Mouse (Mus musculus): ENCODE measurements around the gene Tgm6.

Gene Tgm6

GRCm38 (mm10) chr2:130166311-130167214, 54.3 kb downstream of the Tgm6 start:
- Histone ChIP-seq H3K36me3 (ENCODE audit: insufficient read depth, low read length) (peaks cover 50% of the 10 kb centered on the region), H3K9me3 (ENCODE audit: low read length) (no peaks in the 10 kb centered on the region), H3K27me3 (ENCODE audit: insufficient read depth, low read length) (no peaks in the 10 kb centered on the region), H3K4me1 (replicated peaks; ENCODE audit: low read depth, low read length) (peaks cover 14% of the 10 kb centered on the region), H3K4me3 (replicated peaks; ENCODE audit: low read length) (no peak overlapping the region)
- TF ChIP-seq NANOG (IDR thresholded peaks at IDR 0.05; ENCODE audit: borderline replicate concordance, low read length) (no peak), CTCF (conservative IDR thresholded peaks at IDR 0.05; ENCODE audit: low read length) (peak; percentile 32; the same call in 1 of the 2 replicates), POU5F1 (IDR thresholded peaks at IDR 0.05; ENCODE audit: borderline replicate concordance, low read length) (no peak)

- no peak for TF ChIP-seq POU5F1 (IDR thresholded peaks at IDR 0.05; ENCODE audit: borderline replicate concordance, low read length)
- no peak for TF ChIP-seq NANOG (IDR thresholded peaks at IDR 0.05; ENCODE audit: borderline replicate concordance, low read length)
- TF ChIP-seq CTCF (conservative IDR thresholded peaks at IDR 0.05; ENCODE audit: low read length), result peak; percentile 66
These were observed 55.6 kb downstream of the Tgm6 start for GRCm38 (mm10) chr2:130167861-130168260.

GRCm38 (mm10) chr2:130171674-130172073, 59.5 kb downstream of the Tgm6 start:
- H3K9me3 ChIP-seq (ENCODE audit: low read length), result no peaks in the 10 kb centered on the region
- TF ChIP-seq POU5F1 (IDR thresholded peaks at IDR 0.05; ENCODE audit: borderline replicate concordance, low read length) (no peak), NANOG (IDR thresholded peaks at IDR 0.05; ENCODE audit: borderline replicate concordance, low read length) (no peak), CTCF (conservative IDR thresholded peaks at IDR 0.05; ENCODE audit: low read length) (no peak)

More at GRCm38 (mm10) chr2:130167861-130168260, 55.6 kb downstream of the Tgm6 start:
- peaks cover 24% of the 10 kb centered on the region for H3K4me1 ChIP-seq (replicated peaks; ENCODE audit: low read depth, low read length)
- H3K36me3 ChIP-seq (ENCODE audit: insufficient read depth, low read length), result peaks cover 63% of the 10 kb centered on the region
- H3K4me3 ChIP-seq (replicated peaks; ENCODE audit: low read length), result no peak overlapping the region
- no peaks in the 10 kb centered on the region for H3K27me3 ChIP-seq (ENCODE audit: insufficient read depth, low read length)
- H3K9me3 ChIP-seq (ENCODE audit: low read length), result no peaks in the 10 kb centered on the region

GRCm38 (mm10) chr2:130176820-130177219, 64.6 kb downstream of the Tgm6 start:
- peak overlapping the region; percentile 96 for H3K4me3 ChIP-seq (replicated peaks; ENCODE audit: low read length)
- H3K4me1 ChIP-seq (replicated peaks; ENCODE audit: low read depth, low read length), result peaks cover 43% of the 10 kb centered on the region
- TF ChIP-seq POU5F1 (IDR thresholded peaks at IDR 0.05; ENCODE audit: borderline replicate concordance, low read length) (no peak), NANOG (IDR thresholded peaks at IDR 0.05; ENCODE audit: borderline replicate concordance, low read length) (no peak), CTCF (conservative IDR thresholded peaks at IDR 0.05; ENCODE audit: low read length) (no peak)
- peaks cover 57% of the 10 kb centered on the region for H3K36me3 ChIP-seq (ENCODE audit: insufficient read depth, low read length)
- no peaks in the 10 kb centered on the region for H3K27me3 ChIP-seq (ENCODE audit: insufficient read depth, low read length)
- no peaks in the 10 kb centered on the region for H3K9me3 ChIP-seq (ENCODE audit: low read length)

More at GRCm38 (mm10) chr2:130171674-130172073, 59.5 kb downstream of the Tgm6 start:
- Histone ChIP-seq H3K36me3 (ENCODE audit: insufficient read depth, low read length) (peaks cover 95% of the 10 kb centered on the region), H3K27me3 (ENCODE audit: insufficient read depth, low read length) (no peaks in the 10 kb centered on the region), H3K4me1 (replicated peaks; ENCODE audit: low read depth, low read length) (peaks cover 29% of the 10 kb centered on the region), H3K4me3 (replicated peaks; ENCODE audit: low read length) (no peak overlapping the region)

GRCm38 (mm10) chr2:130178381-130178705, 66.1 kb downstream of the Tgm6 start:
- H3K9me3 ChIP-seq (ENCODE audit: low read length), result no peaks in the 10 kb centered on the region

GRCm38 (mm10) chr2:130178706-130179506, 66.7 kb downstream of the Tgm6 start, which contains the start of gene Snrpb:
Snrpb (minus strand) TSS chr2:130179403.
- TF ChIP-seq NANOG (IDR thresholded peaks at IDR 0.05; ENCODE audit: borderline replicate concordance, low read length) (no peak), POU5F1 (IDR thresholded peaks at IDR 0.05; ENCODE audit: borderline replicate concordance, low read length) (no peak), CTCF (conservative IDR thresholded peaks at IDR 0.05; ENCODE audit: low read length) (no peak)
- Histone ChIP-seq H3K4me3 (replicated peaks; ENCODE audit: low read length) (peak within 1 kb of the TSS; percentile 96), H3K36me3 (ENCODE audit: insufficient read depth, low read length) (peaks cover 36% of the 10 kb centered on the region), H3K4me1 (replicated peaks; ENCODE audit: low read depth, low read length) (peaks cover 34% of the 10 kb centered on the region), H3K9me3 (ENCODE audit: low read length) (no peaks in the 10 kb centered on the region), H3K27me3 (ENCODE audit: insufficient read depth, low read length) (no peaks in the 10 kb centered on the region; the same call in 1 of the 2 replicates)

More at GRCm38 (mm10) chr2:130178381-130178705, 66.1 kb downstream of the Tgm6 start:
- TF ChIP-seq CTCF (conservative IDR thresholded peaks at IDR 0.05; ENCODE audit: low read length) (no peak), POU5F1 (IDR thresholded peaks at IDR 0.05; ENCODE audit: borderline replicate concordance, low read length) (no peak), NANOG (IDR thresholded peaks at IDR 0.05; ENCODE audit: borderline replicate concordance, low read length) (no peak)
- H3K36me3 ChIP-seq (ENCODE audit: insufficient read depth, low read length), result peaks cover 41% of the 10 kb centered on the region
- H3K4me3 ChIP-seq (replicated peaks; ENCODE audit: low read length), result peak overlapping the region; percentile 96
- H3K27me3 ChIP-seq (ENCODE audit: insufficient read depth, low read length), result no peaks in the 10 kb centered on the region
- peaks cover 34% of the 10 kb centered on the region for H3K4me1 ChIP-seq (replicated peaks; ENCODE audit: low read depth, low read length)

- Histone ChIP-seq H3K4me3 (replicated peaks; ENCODE audit: low read length) (peak overlapping the region; percentile 96), H3K4me1 (replicated peaks; ENCODE audit: low read depth, low read length) (peaks cover 34% of the 10 kb centered on the region), H3K9me3 (ENCODE audit: low read length) (no peaks in the 10 kb centered on the region), H3K36me3 (ENCODE audit: insufficient read depth, low read length) (peaks cover 29% of the 10 kb centered on the region), H3K27me3 (ENCODE audit: insufficient read depth, low read length) (peaks cover 2% of the 10 kb centered on the region; the same call in 1 of the 2 replicates)
- no peak for TF ChIP-seq NANOG (IDR thresholded peaks at IDR 0.05; ENCODE audit: borderline replicate concordance, low read length)
- TF ChIP-seq POU5F1 (IDR thresholded peaks at IDR 0.05; ENCODE audit: borderline replicate concordance, low read length), result no peak
- TF ChIP-seq CTCF (conservative IDR thresholded peaks at IDR 0.05; ENCODE audit: low read length), result no peak
These were observed 67.3 kb downstream of the Tgm6 start for GRCm38 (mm10) chr2:130179507-130180019.

- Histone ChIP-seq H3K27me3 (ENCODE audit: insufficient read depth, low read length) (peaks cover 12% of the 10 kb centered on the region; the same call in 1 of the 2 replicates), H3K4me3 (replicated peaks; ENCODE audit: low read length) (no peak overlapping the region), H3K4me1 (replicated peaks; ENCODE audit: low read depth, low read length) (no peaks in the 10 kb centered on the region), H3K9me3 (ENCODE audit: low read length) (peaks cover 12% of the 10 kb centered on the region), H3K36me3 (ENCODE audit: insufficient read depth, low read length) (no peaks in the 10 kb centered on the region)
- TF ChIP-seq NANOG (IDR thresholded peaks at IDR 0.05; ENCODE audit: borderline replicate concordance, low read length), result no peak
These were observed 76.2 kb downstream of the Tgm6 start for GRCm38 (mm10) chr2:130188391-130188790.

Data from E14TG2a.4 (cell line).